Mouse (Mus musculus) lung, adult 18-20 months (tissue): ENCODE data around the gene Olfr394.
"Not testable (repeated sequence)": the region's sequence is repeated elsewhere in the genome, so short reads cannot be mapped to it uniquely, and the experiment has no call there.

Experiments
- DNase-seq, 2 experiments: peaks; one replicate each; pipeline ENCODE4 v3.0.0; 2022; ENCODE audit warnings: mixed read lengths in 2 of 2

The Olfr394 gene

GRCm38 (mm10) chr11:73890671-73891070 is at the start of gene Olfr394:
Gene Olfr394, minus strand, starts transcription at chr11:73890771.
- DNase-seq: no peak

GRCm38 (mm10) chr11:73936377-73936776 is 45.8 kb upstream of the Olfr394 start, which contains the start of gene Olfr23:
Gene Olfr23, plus strand, starts transcription at chr11:73936677.
- no peak for DNase-seq

DNA sequence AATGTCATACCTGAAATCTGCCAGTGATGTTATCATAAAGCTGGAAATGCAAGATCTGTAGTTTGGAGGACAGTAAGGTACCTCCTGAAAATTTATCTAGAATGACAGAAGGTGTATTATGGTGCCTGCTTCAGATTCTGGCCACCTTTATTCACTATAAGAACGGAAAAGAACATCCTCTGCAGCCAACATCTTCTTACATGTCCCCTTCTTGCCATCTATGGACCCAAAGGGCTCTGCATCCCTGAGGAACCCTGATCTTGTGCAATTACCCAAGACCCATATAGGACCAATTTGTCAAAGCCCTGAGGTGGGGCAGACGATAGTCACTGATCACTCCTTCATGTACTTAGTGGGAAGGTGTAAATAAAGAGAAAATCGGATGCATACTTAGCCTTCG is 18.6 kb upstream of the Olfr394 start, which contains the start of gene Olfr395:
Gene Olfr395 (minus strand): TSS at position 101 of the 400 bp plus-strand sequence.
- not testable (repeated sequence) for DNase-seq

- DNase-seq: no peak
Observed at GRCm38 (mm10) chr11:73851354-73851753, 39.2 kb downstream of the Olfr394 start, which contains the start of gene Olfr393. Gene Olfr393, minus strand, starts transcription at chr11:73851454.
